Mouse (Mus musculus): ENCODE measurements around the gene Kcnq1.

GRCm38 (mm10) chr7:143461294-143461870 is 355.2 kb downstream of the Kcnq1 start:
- no peak for TF ChIP-seq POLR2A (IDR thresholded peaks at IDR 0.05; ENCODE audit: extremely low read depth, insufficient read depth, low read length)
- no peak for TF ChIP-seq CTCF (IDR thresholded peaks at IDR 0.05; ENCODE audit: extremely low read depth, insufficient read depth, low read length)
